Mouse (Mus musculus) bone marrow macrophage, adult 2 months (primary cell): ENCODE data around the gene Gm20661.

ENCODE experiments used
- CTCF ChIP-seq: IDR thresholded peaks from 2 replicates; pipeline ENCODE4 v1.5.1; 2012; ENCODE audit warnings: low read depth, mild to moderate bottlenecking, low read length, moderate library complexity
- POLR2A ChIP-seq: IDR thresholded peaks from 2 replicates; pipeline ENCODE4 v1.6.1; 2012; ENCODE audit warnings: mild to moderate bottlenecking, low read depth, low read length, borderline replicate concordance

- TF ChIP-seq CTCF (no peak), POLR2A (no peak)
Measured at GRCm38 (mm10) chr9:107949922-107950235, 33.0 kb upstream of the Gm20661 start, which contains the start of gene Traip.
